Comparison of ENCODE assay signal across 24 mouse cellular contexts in the genomic region with DNA sequence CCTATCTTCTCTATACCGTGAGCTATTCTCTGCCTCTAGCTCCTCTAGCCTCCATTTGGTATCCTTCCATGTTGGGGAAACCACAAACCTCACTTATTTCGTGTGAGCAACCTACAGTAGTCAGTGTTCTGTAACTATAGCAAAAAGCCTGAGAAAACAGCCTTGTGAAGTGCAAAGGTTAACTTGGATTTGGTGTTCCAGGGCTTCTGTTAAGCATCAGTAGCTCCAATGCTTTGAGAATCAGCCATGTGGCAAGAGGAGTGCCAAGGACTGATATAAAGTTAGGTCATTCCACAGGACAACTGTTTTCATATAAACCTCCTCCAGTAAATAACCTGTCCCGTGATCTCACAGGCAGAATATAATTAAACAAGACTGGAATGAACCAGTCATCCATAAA.
DNase-seq lines count a peak whose midpoint lies in the region; ATAC-seq and TF ChIP-seq lines count a peak whose summit lies in the region.
"Had no signal": no experiment of that assay in that cellular context is flagged by ENCODE, and none has a peak within 500 bp of the region (broad histone marks: within the 10 kb centered on the region; RNA-seq: fewer than 3 reads in every experiment).

No protein-coding gene starts in this region.

- H3K27ac ChIP-seq in kidney, adult 2 months (ENCODE audit: insufficient read depth, low read depth, low read length): peak overlapping the region; percentile 45
- no peak overlapping the region; the same call in 1 of the 2 replicates for H3K27ac ChIP-seq in kidney, embryonic 15.5 days
- peak overlapping the region; percentile 4; the same call in 1 of the 2 replicates for H3K27ac ChIP-seq in embryonic facial prominence, embryonic 11.5 days (replicated peaks; ENCODE audit: low read depth, low read length)
- H3K27ac ChIP-seq: forebrain, embryonic 10.5 days; forebrain, embryonic 13.5 days; heart, adult 2 months; hindbrain, embryonic 12.5 days; hindbrain, embryonic 15.5 days had no signal

- H3K4me3 ChIP-seq in kidney, adult 2 months (ENCODE audit: insufficient read depth, low read depth, low read length): no peak overlapping the region
- H3K4me3 ChIP-seq in kidney, embryonic 15.5 days (replicated peaks): no peak overlapping the region
- H3K4me3 ChIP-seq in embryonic facial prominence, embryonic 11.5 days (ENCODE audit: low read depth, low read length): no peak overlapping the region
- H3K4me3 ChIP-seq: forebrain, embryonic 10.5 days; forebrain, embryonic 13.5 days; heart, adult 2 months; hindbrain, embryonic 12.5 days; hindbrain, embryonic 15.5 days had no signal

- 59% methylated on average over 3 of the region's 3 CpGs for WGBS in kidney, adult 2 months
- 69% methylated on average over 3 of the region's 3 CpGs for WGBS in kidney, embryonic 15.5 days
- 92% methylated on average over 3 of the region's 3 CpGs for WGBS in embryonic facial prominence, embryonic 11.5 days

- ATAC-seq in kidney, embryonic 15.5 days (replicated peaks; ENCODE audit: low FRiP score): 0 out of 2 replicates have a peak, but pooled peaks have one; percentile 10
- no peak for ATAC-seq in embryonic facial prominence, embryonic 11.5 days (replicated peaks; ENCODE audit: insufficient number of reproducible peaks, low FRiP score, low TSS enrichment, low read depth)
- ATAC-seq: forebrain, embryonic 13.5 days; Patski had no signal

- no peak overlapping the region for H3K9ac ChIP-seq in kidney, embryonic 15.5 days
- no peak overlapping the region for H3K9ac ChIP-seq in embryonic facial prominence, embryonic 11.5 days (replicated peaks; ENCODE audit: low read length)
- H3K9ac ChIP-seq: forebrain, embryonic 13.5 days; hindbrain, embryonic 12.5 days; hindbrain, embryonic 15.5 days had no signal

- TF ChIP-seq CTCF in kidney, adult 2 months (conservative IDR thresholded peaks at IDR 0.05; ENCODE audit: insufficient read depth, insufficient read length, low read depth, low read length): no peak

- H3K4me2 ChIP-seq in kidney, embryonic 15.5 days: no peak overlapping the region
- H3K4me2 ChIP-seq in embryonic facial prominence, embryonic 11.5 days (ENCODE audit: low read depth, low read length): no peak overlapping the region
- H3K4me2 ChIP-seq: forebrain, embryonic 13.5 days; heart, embryonic 11.5 days; hindbrain, embryonic 12.5 days; hindbrain, embryonic 15.5 days had no signal

- H3K4me1 ChIP-seq in kidney, adult 2 months (ENCODE audit: control insufficient read depth, insufficient read depth, low read length): no peaks in the 10 kb centered on the region; the same call in 1 of the 2 replicates
- H3K4me1 ChIP-seq in kidney, embryonic 15.5 days: peaks cover 33% of the 10 kb centered on the region
- no peaks in the 10 kb centered on the region; the same call in 1 of the 2 replicates for H3K4me1 ChIP-seq in embryonic facial prominence, embryonic 11.5 days (ENCODE audit: control insufficient read depth, insufficient read depth, low read length)

- no peak for TF ChIP-seq POLR2A in kidney, adult 2 months (IDR thresholded peaks at IDR 0.05; ENCODE audit: low read depth, low read length)

- no peaks in the 10 kb centered on the region for H3K36me3 ChIP-seq in kidney, adult 2 months (ENCODE audit: control insufficient read depth, insufficient read depth, low read length)
- H3K36me3 ChIP-seq in kidney, embryonic 15.5 days: no peaks in the 10 kb centered on the region
- no peaks in the 10 kb centered on the region for H3K36me3 ChIP-seq in embryonic facial prominence, embryonic 11.5 days (replicated peaks; ENCODE audit: control insufficient read depth, insufficient read depth, low read depth, low read length)
- H3K36me3 ChIP-seq: forebrain, embryonic 10.5 days; G1E; hindbrain, embryonic 12.5 days; hindbrain, embryonic 15.5 days had no signal

- peak; percentile 81 for DNase-seq in kidney, adult 2 months
- DNase-seq in kidney, postnatal 14 days: no peak
- DNase-seq in kidney, adult 18-20 months: no peak
- DNase-seq in embryonic facial prominence, embryonic 11.5 days (ENCODE audit: low spot score): no peak
- DNase-seq in kidney, postnatal 36 days: peak; percentile 14 to 17
- DNase-seq in left cerebral cortex, adult 9 months (ENCODE audit: low spot score in 2 of 2): no peak
- DNase-seq: adrenal gland, postnatal 10 days; adrenal gland, postnatal 36 days; B cell, adult 2 months; cerebellum, adult 18-20 months; cerebellum, adult 9-10 months; cerebellum, postnatal 14 days; gastrocnemius, postnatal 10 days; gastrocnemius, postnatal 36 days; heart, adult 2 months had no signal

- no peaks in the 10 kb centered on the region; the same call in 1 of the 2 replicates for H3K9me3 ChIP-seq in kidney, embryonic 15.5 days (replicated peaks)
- no peaks in the 10 kb centered on the region for H3K9me3 ChIP-seq in embryonic facial prominence, embryonic 11.5 days (replicated peaks; ENCODE audit: control insufficient read depth, low read length)
- H3K9me3 ChIP-seq: forebrain, embryonic 10.5 days; forebrain, embryonic 13.5 days; hindbrain, embryonic 12.5 days; hindbrain, embryonic 15.5 days had no signal

- no peaks in the 10 kb centered on the region for H3K27me3 ChIP-seq in kidney, adult 2 months (replicated peaks; ENCODE audit: control insufficient read depth, insufficient read depth, low read length)
- no peaks in the 10 kb centered on the region for H3K27me3 ChIP-seq in kidney, embryonic 15.5 days
- H3K27me3 ChIP-seq in embryonic facial prominence, embryonic 11.5 days (ENCODE audit: control insufficient read depth, insufficient read depth, low read length): no peaks in the 10 kb centered on the region
- H3K27me3 ChIP-seq: CH12.LX; forebrain, embryonic 13.5 days; hindbrain, embryonic 12.5 days; hindbrain, embryonic 15.5 days; Patski had no signal

Comparison
In these comparisons a context has a peak if more than half of its experiments do, and no peak if none do; other contexts are left out.
1. DNase-seq: peak in kidney, adult 2 months (single experiment) and kidney, postnatal 36 days (2 of 2); none in kidney, postnatal 14 days (single experiment), kidney, adult 18-20 months (single experiment), embryonic facial prominence, embryonic 11.5 days (single experiment) and left cerebral cortex, adult 9 months (0 of 2).